Comparison of ENCODE assay signal across 17 mouse cellular contexts in genomic region chr2:33042781-33043180, GRCm38 (mm10).
DNase-seq lines count a peak whose midpoint lies in the region; ATAC-seq lines count a peak whose summit lies in the region.
"Had no signal": no experiment of that assay in that cellular context is flagged by ENCODE, and none has a peak within 500 bp of the region (broad histone marks: within the 10 kb centered on the region; RNA-seq: fewer than 3 reads in every experiment).

No protein-coding gene starts in this region.

- intact Hi-C loops in left cerebral cortex, postnatal 4 days (cut with DNase I): no loop called here
- intact Hi-C loops in left cerebral cortex, postnatal 10 days (cut with DNase I): no loop called here

- no peak for ATAC-seq in granulocyte monocyte progenitor cell, adult 5-6 weeks (replicated peaks; ENCODE audit: poor library complexity, severe bottlenecking)
- ATAC-seq: forebrain, embryonic 13.5 days; forebrain, embryonic 16.5 days; Patski had no signal

- peak; percentile 80 for DNase-seq in adrenal gland, postnatal 10 days
- no peak for DNase-seq in adrenal gland, postnatal 4 days (ENCODE audit: low spot score in 2 of 2)
- peak; percentile 21 for DNase-seq in left cerebral cortex, postnatal 4 days
- DNase-seq in left cerebral cortex, postnatal 10 days (ENCODE audit: extremely low spot score in 1 of 2, low spot score in 2 of 2): no peak
- peak; percentile 49 for DNase-seq in adipocyte (ENCODE audit: low spot score)
- DNase-seq in adrenal gland, postnatal 36 days: peak; percentile 7 to 51
- DNase-seq: B cell, adult 2 months; cerebellum, adult 18-20 months; cerebellum, adult 9-10 months; cerebellum, postnatal 14 days; gastrocnemius, postnatal 10 days; gastrocnemius, postnatal 36 days; heart, adult 11 months had no signal

Comparison
In these comparisons a context has a peak if more than half of its experiments do, and no peak if none do; other contexts are left out.
1. DNase-seq: peak in adrenal gland, postnatal 10 days (single experiment), left cerebral cortex, postnatal 4 days (single experiment), adipocyte (single experiment) and adrenal gland, postnatal 36 days (2 of 2); none in adrenal gland, postnatal 4 days (0 of 2) and left cerebral cortex, postnatal 10 days (0 of 2).